Mouse (Mus musculus): ENCODE measurements at regions not wholly inside any gene's neighbourhood (a gene's known extent, or its start where the extent isn't known, plus 50 kb on each side); places are given as distances from the start of the nearest gene placed in this dataset.
A peak's percentile ranks its signal among the peaks of the same experiment; 100 is the strongest.

- DNase-seq (ENCODE audit: low spot score): no peak
Observed at GRCm38 (mm10) chr6:104309166-104309565, 183.4 kb upstream of the Cntn6 start.

- peak; percentile 70 for DNase-seq (ENCODE audit: low spot score)
Observed at GRCm38 (mm10) chr6:104312993-104313392, 179.6 kb upstream of the Cntn6 start.

GRCm38 (mm10) chr6:104318451-104318850 is 174.1 kb upstream of the Cntn6 start:
- DNase-seq (ENCODE audit: low spot score): no peak

- DNase-seq (ENCODE audit: low spot score): no peak
Observed at GRCm38 (mm10) chr6:104322182-104322581, 170.4 kb upstream of the Cntn6 start.

GRCm38 (mm10) chr6:104339134-104339848 is 153.3 kb upstream of the Cntn6 start:
- no peak for DNase-seq (ENCODE audit: low spot score)

GRCm38 (mm10) chr6:104343986-104344385 is 148.6 kb upstream of the Cntn6 start:
- DNase-seq (ENCODE audit: low spot score): no peak

All from retina, embryonic 14.5 days (tissue).